Mouse (Mus musculus): ENCODE data around the gene Numbl. TPM values are rescaled to one million over a fixed set of nuclear protein-coding genes. Genes with fewer than 3 reads are reported as not detected.

The Numbl gene
- polyA plus RNA-seq, 1 experiment from 2014 or later, result 13.5 TPM

- peak; percentile 50 for ATAC-seq (ENCODE audit: low FRiP score, low TSS enrichment)
- Histone ChIP-seq H3K36me3 (ENCODE audit: insufficient read depth, low read length) (0 out of 2 replicates have a peak, but pooled peaks cover 12% of the 10 kb centered on the region), H3K4me2 (replicated peaks; ENCODE audit: low read depth, low read length) (peak overlapping the region; percentile 43), H3K27me3 (ENCODE audit: insufficient read depth, low read length) (no peaks in the 10 kb centered on the region), H3K9ac (replicated peaks; ENCODE audit: low read length) (peak overlapping the region; percentile 9), H3K4me3 (ENCODE audit: low read length) (peak overlapping the region; percentile 21), H3K9me3 (ENCODE audit: low read length) (0 out of 2 replicates have a peak, but pooled peaks cover 3% of the 10 kb centered on the region), H3K27ac (ENCODE audit: low read length) (0 out of 2 replicates have a peak overlapping the region, but pooled peaks have one; percentile 38), H3K4me1 (ENCODE audit: insufficient read depth, low read length) (peaks cover 30% of the 10 kb centered on the region)
- WGBS, result 2% methylated on average over 28 of the region's 28 CpGs
Observed at GRCm38 (mm10) chr7:27284865-27285697, 26.8 kb downstream of the Numbl start.

- Histone ChIP-seq H3K4me3 (ENCODE audit: low read length) (peak overlapping the region; percentile 21; the same call in 1 of the 2 replicates), H3K27me3 (ENCODE audit: insufficient read depth, low read length) (no peaks in the 10 kb centered on the region), H3K9me3 (ENCODE audit: low read length) (0 out of 2 replicates have a peak, but pooled peaks cover 3% of the 10 kb centered on the region), H3K36me3 (ENCODE audit: insufficient read depth, low read length) (0 out of 2 replicates have a peak, but pooled peaks cover 7% of the 10 kb centered on the region), H3K4me1 (ENCODE audit: insufficient read depth, low read length) (peaks cover 30% of the 10 kb centered on the region), H3K9ac (replicated peaks; ENCODE audit: low read length) (no peak overlapping the region), H3K27ac (ENCODE audit: low read length) (no peak overlapping the region), H3K4me2 (replicated peaks; ENCODE audit: low read depth, low read length) (peak overlapping the region; percentile 43)
- WGBS, result 6% methylated on average over 8 of the region's 8 CpGs
- peak; percentile 73 for ATAC-seq (ENCODE audit: low FRiP score, low TSS enrichment)
Observed at GRCm38 (mm10) chr7:27285698-27286066, 27.4 kb downstream of the Numbl start.

- WGBS, result 86% methylated on average over 7 of the region's 7 CpGs
- no peaks in the 10 kb centered on the region for H3K36me3 ChIP-seq (ENCODE audit: insufficient read depth, low read length)
- H3K9me3 ChIP-seq (ENCODE audit: low read length), result 0 out of 2 replicates have a peak, but pooled peaks cover 3% of the 10 kb centered on the region
- no peak overlapping the region for H3K4me3 ChIP-seq (ENCODE audit: low read length)
- no peak overlapping the region for H3K27ac ChIP-seq (ENCODE audit: low read length)
- no peaks in the 10 kb centered on the region for H3K27me3 ChIP-seq (ENCODE audit: insufficient read depth, low read length)
- no peak overlapping the region for H3K4me2 ChIP-seq (replicated peaks; ENCODE audit: low read depth, low read length)
- H3K9ac ChIP-seq (replicated peaks; ENCODE audit: low read length), result no peak overlapping the region
- H3K4me1 ChIP-seq (ENCODE audit: insufficient read depth, low read length), result peaks cover 11% of the 10 kb centered on the region
- no peak for ATAC-seq (ENCODE audit: low FRiP score, low TSS enrichment)
Observed at GRCm38 (mm10) chr7:27288732-27289131, 30.5 kb downstream of the Numbl start.

- Histone ChIP-seq H3K36me3 (ENCODE audit: insufficient read depth, low read length) (no peaks in the 10 kb centered on the region), H3K9me3 (ENCODE audit: low read length) (0 out of 2 replicates have a peak, but pooled peaks cover 3% of the 10 kb centered on the region), H3K9ac (replicated peaks; ENCODE audit: low read length) (no peak overlapping the region), H3K27ac (ENCODE audit: low read length) (no peak overlapping the region), H3K27me3 (ENCODE audit: insufficient read depth, low read length) (no peaks in the 10 kb centered on the region), H3K4me2 (replicated peaks; ENCODE audit: low read depth, low read length) (no peak overlapping the region), H3K4me3 (ENCODE audit: low read length) (no peak overlapping the region), H3K4me1 (ENCODE audit: insufficient read depth, low read length) (peaks cover under 1% of the 10 kb centered on the region; the same call in 1 of the 2 replicates)
- WGBS, result 67% methylated on average over 2 of the region's 2 CpGs
- ATAC-seq (ENCODE audit: low FRiP score, low TSS enrichment), result no peak
Observed at GRCm38 (mm10) chr7:27290555-27290954, 32.3 kb downstream of the Numbl start.

GRCm38 (mm10) chr7:27291795-27292466 is 33.7 kb downstream of the Numbl start:
- H3K36me3 ChIP-seq (ENCODE audit: insufficient read depth, low read length), result no peaks in the 10 kb centered on the region
- no peak overlapping the region for H3K9ac ChIP-seq (replicated peaks; ENCODE audit: low read length)
- 45% methylated on average over 12 of the region's 12 CpGs for WGBS
- no peaks in the 10 kb centered on the region for H3K4me1 ChIP-seq (ENCODE audit: insufficient read depth, low read length)
- H3K4me2 ChIP-seq (replicated peaks; ENCODE audit: low read depth, low read length), result no peak overlapping the region
- H3K27ac ChIP-seq (ENCODE audit: low read length), result no peak overlapping the region
- H3K4me3 ChIP-seq (ENCODE audit: low read length), result no peak overlapping the region
- H3K9me3 ChIP-seq (ENCODE audit: low read length), result 0 out of 2 replicates have a peak, but pooled peaks cover 3% of the 10 kb centered on the region
- no peaks in the 10 kb centered on the region for H3K27me3 ChIP-seq (ENCODE audit: insufficient read depth, low read length)
- no peak for ATAC-seq (ENCODE audit: low FRiP score, low TSS enrichment)

GRCm38 (mm10) chr7:27295956-27296355 is 37.7 kb downstream of the Numbl start:
- Histone ChIP-seq H3K4me3 (ENCODE audit: low read length) (no peak overlapping the region), H3K36me3 (ENCODE audit: insufficient read depth, low read length) (no peaks in the 10 kb centered on the region), H3K27ac (ENCODE audit: low read length) (no peak overlapping the region), H3K27me3 (ENCODE audit: insufficient read depth, low read length) (no peaks in the 10 kb centered on the region), H3K9ac (replicated peaks; ENCODE audit: low read length) (no peak overlapping the region), H3K9me3 (ENCODE audit: low read length) (0 out of 2 replicates have a peak, but pooled peaks cover 4% of the 10 kb centered on the region), H3K4me1 (ENCODE audit: insufficient read depth, low read length) (no peaks in the 10 kb centered on the region), H3K4me2 (replicated peaks; ENCODE audit: low read depth, low read length) (no peak overlapping the region)
- ATAC-seq (ENCODE audit: low FRiP score, low TSS enrichment), result no peak
- WGBS, result 77% methylated on average over 4 of the region's 4 CpGs

GRCm38 (mm10) chr7:27296518-27296917 is 38.3 kb downstream of the Numbl start:
- no peaks in the 10 kb centered on the region for H3K27me3 ChIP-seq (ENCODE audit: insufficient read depth, low read length)
- WGBS, result 94% methylated on average over 4 of the region's 4 CpGs
- H3K4me2 ChIP-seq (replicated peaks; ENCODE audit: low read depth, low read length), result no peak overlapping the region
- H3K9me3 ChIP-seq (ENCODE audit: low read length), result 0 out of 2 replicates have a peak, but pooled peaks cover 4% of the 10 kb centered on the region
- no peak overlapping the region for H3K27ac ChIP-seq (ENCODE audit: low read length)
- H3K4me1 ChIP-seq (ENCODE audit: insufficient read depth, low read length), result no peaks in the 10 kb centered on the region
- ATAC-seq (ENCODE audit: low FRiP score, low TSS enrichment), result no peak
- no peak overlapping the region for H3K4me3 ChIP-seq (ENCODE audit: low read length)
- no peak overlapping the region for H3K9ac ChIP-seq (replicated peaks; ENCODE audit: low read length)
- H3K36me3 ChIP-seq (ENCODE audit: insufficient read depth, low read length), result no peaks in the 10 kb centered on the region

GRCm38 (mm10) chr7:27298033-27298610 is 39.9 kb downstream of the Numbl start:
- Histone ChIP-seq H3K27me3 (ENCODE audit: insufficient read depth, low read length) (no peaks in the 10 kb centered on the region), H3K4me3 (ENCODE audit: low read length) (no peak overlapping the region), H3K27ac (ENCODE audit: low read length) (no peak overlapping the region), H3K4me1 (ENCODE audit: insufficient read depth, low read length) (peaks cover 3% of the 10 kb centered on the region; the same call in 1 of the 2 replicates), H3K9ac (replicated peaks; ENCODE audit: low read length) (no peak overlapping the region), H3K4me2 (replicated peaks; ENCODE audit: low read depth, low read length) (no peak overlapping the region), H3K9me3 (ENCODE audit: low read length) (0 out of 2 replicates have a peak, but pooled peaks cover 4% of the 10 kb centered on the region), H3K36me3 (ENCODE audit: insufficient read depth, low read length) (no peaks in the 10 kb centered on the region)
- no peak for ATAC-seq (ENCODE audit: low FRiP score, low TSS enrichment)
- 74% methylated on average over 16 of the region's 16 CpGs for WGBS

- 0 out of 2 replicates have a peak, but pooled peaks cover 4% of the 10 kb centered on the region for H3K9me3 ChIP-seq (ENCODE audit: low read length)
- H3K27ac ChIP-seq (ENCODE audit: low read length), result no peak overlapping the region
- no peak overlapping the region for H3K4me3 ChIP-seq (ENCODE audit: low read length)
- ATAC-seq (ENCODE audit: low FRiP score, low TSS enrichment), result no peak
- H3K36me3 ChIP-seq (ENCODE audit: insufficient read depth, low read length), result no peaks in the 10 kb centered on the region
- H3K27me3 ChIP-seq (ENCODE audit: insufficient read depth, low read length), result no peaks in the 10 kb centered on the region
- WGBS, result 80% methylated on average over 6 of the region's 6 CpGs
- H3K9ac ChIP-seq (replicated peaks; ENCODE audit: low read length), result no peak overlapping the region
- H3K4me2 ChIP-seq (replicated peaks; ENCODE audit: low read depth, low read length), result no peak overlapping the region
- peaks cover 3% of the 10 kb centered on the region; the same call in 1 of the 2 replicates for H3K4me1 ChIP-seq (ENCODE audit: insufficient read depth, low read length)
Observed at GRCm38 (mm10) chr7:27298816-27299215, 40.6 kb downstream of the Numbl start.
